Mouse (Mus musculus) erythroblast, embryonic 14.5 days (primary cell): Measurements from ENCODE around the gene Parp16. TPM values are rescaled to one million over a fixed set of nuclear protein-coding genes. Genes with fewer than 3 reads are reported as not detected.

Source experiments
- H3K27me3 ChIP-seq: 2 replicates; pipeline ENCODE4 v1.6.1; 2012; ENCODE audit warnings: inconsistent platforms; ENCODE audit not compliant: control insufficient read depth
- H3K36me3 ChIP-seq: 2 replicates; pipeline ENCODE4 v1.6.1; 2012; ENCODE audit warnings: mild to moderate bottlenecking, inconsistent platforms; ENCODE audit not compliant: control insufficient read depth
- H3K4me1 ChIP-seq: 2 replicates; pipeline ENCODE4 v1.6.1; 2012; ENCODE audit warnings: inconsistent platforms; ENCODE audit not compliant: control insufficient read depth
- H3K4me3 ChIP-seq: replicated peaks from 2 replicates; pipeline ENCODE3; 2012; ENCODE audit warnings: moderate library complexity, mild to moderate bottlenecking, inconsistent platforms
- H3K9me3 ChIP-seq: 2 replicates; pipeline ENCODE4 v1.6.1; 2012; ENCODE audit warnings: low read length, inconsistent platforms, mixed read lengths; ENCODE audit not compliant: control insufficient read depth
- GATA1 ChIP-seq: IDR thresholded peaks from 2 replicates; pipeline ENCODE4 v1.6.1; 2012; ENCODE audit warnings: low read length, inconsistent platforms, mixed read lengths
- TAL1 ChIP-seq: IDR thresholded peaks from 3 replicates; pipeline ENCODE4 v1.6.1; 2012; ENCODE audit warnings: low read length, inconsistent platforms, mixed read lengths
- polyA plus RNA-seq: library from polyadenylated mRNA; stranded (reverse); fragments of >175 nt; gene quantifications from 2 replicates; pipeline ENCODE4 v1.2.3, GENCODE M21; 2012

Gene Parp16
- polyA plus RNA-seq, 1 experiment, result 3.0 TPM

GRCm38 (mm10) chr9:65175939-65176871 lies 18.9 kb upstream of the Parp16 start:
- Histone ChIP-seq H3K36me3 (no peaks in the 10 kb centered on the region), H3K9me3 (no peaks in the 10 kb centered on the region), H3K4me1 (peaks cover 3% of the 10 kb centered on the region), H3K27me3 (peaks cover 50% of the 10 kb centered on the region), H3K4me3 (no peak overlapping the region)
- TF ChIP-seq GATA1, result no peak
- TF ChIP-seq TAL1, result no peak

- no peak for TF ChIP-seq TAL1
- no peak for TF ChIP-seq GATA1
- peaks cover 59% of the 10 kb centered on the region for H3K27me3 ChIP-seq
Measured at GRCm38 (mm10) chr9:65177497-65177896, 17.7 kb upstream of the Parp16 start.

GRCm38 (mm10) chr9:65177912-65178311 lies 17.2 kb upstream of the Parp16 start:
- TF ChIP-seq TAL1 (no peak), GATA1 (no peak)
- no peaks in the 10 kb centered on the region for H3K36me3 ChIP-seq
- H3K4me1 ChIP-seq, result peaks cover 3% of the 10 kb centered on the region
- H3K27me3 ChIP-seq, result peaks cover 59% of the 10 kb centered on the region
- H3K9me3 ChIP-seq, result no peaks in the 10 kb centered on the region
- no peak overlapping the region for H3K4me3 ChIP-seq

More at GRCm38 (mm10) chr9:65177497-65177896, 17.7 kb upstream of the Parp16 start:
- H3K4me3 ChIP-seq, result no peak overlapping the region
- no peaks in the 10 kb centered on the region for H3K9me3 ChIP-seq
- no peaks in the 10 kb centered on the region for H3K36me3 ChIP-seq
- peaks cover 3% of the 10 kb centered on the region for H3K4me1 ChIP-seq

- peaks cover 3% of the 10 kb centered on the region for H3K4me1 ChIP-seq
- H3K9me3 ChIP-seq, result no peaks in the 10 kb centered on the region
- H3K27me3 ChIP-seq, result peaks cover 55% of the 10 kb centered on the region
- H3K36me3 ChIP-seq, result no peaks in the 10 kb centered on the region
- no peak overlapping the region for H3K4me3 ChIP-seq
- TF ChIP-seq TAL1, result no peak
Measured at GRCm38 (mm10) chr9:65178336-65179213, 16.6 kb upstream of the Parp16 start.

GRCm38 (mm10) chr9:65179817-65180624 lies 15.1 kb upstream of the Parp16 start:
- no peaks in the 10 kb centered on the region for H3K36me3 ChIP-seq
- H3K4me1 ChIP-seq, result peaks cover 3% of the 10 kb centered on the region
- TF ChIP-seq TAL1 (no peak), GATA1 (no peak)
- peaks cover 56% of the 10 kb centered on the region for H3K27me3 ChIP-seq
- no peak overlapping the region for H3K4me3 ChIP-seq
- no peaks in the 10 kb centered on the region for H3K9me3 ChIP-seq

- H3K36me3 ChIP-seq, result no peaks in the 10 kb centered on the region
- H3K4me1 ChIP-seq, result peaks cover 11% of the 10 kb centered on the region
- TF ChIP-seq GATA1 (no peak), TAL1 (no peak)
- peaks cover 4% of the 10 kb centered on the region; the same call in 1 of the 2 replicates for H3K27me3 ChIP-seq
- no peak overlapping the region for H3K4me3 ChIP-seq
- H3K9me3 ChIP-seq, result no peaks in the 10 kb centered on the region
Measured at GRCm38 (mm10) chr9:65188599-65188998, 6.6 kb upstream of the Parp16 start.

- TF ChIP-seq TAL1 (no peak), GATA1 (no peak)
- H3K27me3 ChIP-seq, result no peaks in the 10 kb centered on the region
- no peaks in the 10 kb centered on the region for H3K36me3 ChIP-seq
- no peaks in the 10 kb centered on the region for H3K9me3 ChIP-seq
- H3K4me3 ChIP-seq, result no peak overlapping the region
- peaks cover 20% of the 10 kb centered on the region for H3K4me1 ChIP-seq
Measured at GRCm38 (mm10) chr9:65190306-65190705, 4.8 kb upstream of the Parp16 start.

GRCm38 (mm10) chr9:65191389-65191754 lies 3.8 kb upstream of the Parp16 start:
- H3K9me3 ChIP-seq, result no peaks in the 10 kb centered on the region
- H3K36me3 ChIP-seq, result no peaks in the 10 kb centered on the region
- no peaks in the 10 kb centered on the region for H3K27me3 ChIP-seq
- H3K4me3 ChIP-seq, result no peak overlapping the region
- H3K4me1 ChIP-seq, result peaks cover 29% of the 10 kb centered on the region
- TF ChIP-seq GATA1 (no peak), TAL1 (no peak)
